Mouse (Mus musculus) heart, postnatal 0 days (tissue): Measurements from ENCODE around the gene Ifi27l2b.

Experiments
- CTCF ChIP-seq: IDR thresholded peaks from 2 replicates; pipeline ENCODE4 v1.5.1; 2016; ENCODE audit warnings: antibody characterized with exemption, control low read depth, low read depth
- EP300 ChIP-seq: IDR thresholded peaks from 2 replicates; pipeline ENCODE4 v1.6.1; 2016; ENCODE audit warnings: antibody characterized with exemption, low read depth

DNA sequence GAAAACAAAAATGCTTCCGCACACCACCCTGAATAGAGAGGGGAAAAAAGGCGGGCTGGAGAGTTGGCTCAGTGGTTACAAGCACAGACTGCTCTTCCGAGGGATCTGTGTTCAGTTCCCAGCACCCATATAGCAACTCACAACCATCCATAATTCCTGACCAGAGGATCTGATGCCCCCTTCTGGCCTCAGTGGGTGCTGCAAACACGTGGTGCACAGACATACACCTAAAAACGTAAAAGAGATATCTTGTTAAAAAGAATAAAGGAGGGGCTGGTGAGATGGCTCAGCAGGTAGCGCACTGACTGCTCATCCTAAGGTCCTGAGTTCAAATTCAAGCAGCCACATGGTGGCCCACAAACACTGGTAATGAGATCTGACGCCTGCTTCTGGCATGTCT is 30.3 kb downstream of the Ifi27l2b start:
- TF ChIP-seq CTCF (no peak), EP300 (no peak)
